Mouse (Mus musculus) embryonic facial prominence, embryonic 11.5 days (tissue): ENCODE data around the gene Gm20388. TPM values are rescaled to one million over a fixed set of nuclear protein-coding genes. Genes with fewer than 3 reads are reported as not detected.

ENCODE experiments used
- ATAC-seq: fragments of 200-750 bp; cut with Nextera tagmentation; replicated peaks from 2 replicates; pipeline ENCODE4 v1.8.0; 2017; ENCODE audit warnings: low read depth; ENCODE audit not compliant: insufficient number of reproducible peaks, low FRiP score, low TSS enrichment
- DNase-seq: peaks from one replicate; pipeline ENCODE4 v3.0.0-alpha.2; 2015; ENCODE audit warnings: low spot score
- H3K27ac ChIP-seq: fragments of 300-500 bp; sonication (generic); replicated peaks from 2 replicates; pipeline ENCODE4 v1.5.1; 2014; ENCODE audit warnings: mild to moderate bottlenecking, low read depth, low read length, control low read depth
- H3K27me3 ChIP-seq: fragments of 300-500 bp; sonication (generic); 2 replicates; pipeline ENCODE4 v1.6.1; 2014; ENCODE audit warnings: mild to moderate bottlenecking, low read length, moderate library complexity, mixed read lengths; ENCODE audit not compliant: control insufficient read depth, insufficient read depth
- H3K36me3 ChIP-seq: fragments of 300-500 bp; sonication (generic); replicated peaks from 2 replicates; pipeline ENCODE4 v1.6.1; 2014; ENCODE audit warnings: low read depth, mild to moderate bottlenecking, low read length, moderate library complexity, mixed read lengths; ENCODE audit not compliant: control insufficient read depth, insufficient read depth
- H3K4me1 ChIP-seq: fragments of 300-500 bp; sonication (generic); 2 replicates; pipeline ENCODE4 v1.6.1; 2014; ENCODE audit warnings: low read length, mixed read lengths; ENCODE audit not compliant: control insufficient read depth, insufficient read depth
- H3K4me2 ChIP-seq: fragments of 300-500 bp; sonication (generic); 2 replicates; pipeline ENCODE4 v1.6.1; 2014; ENCODE audit warnings: low read depth, mild to moderate bottlenecking, control low read depth, low read length, moderate library complexity
- H3K4me3 ChIP-seq: fragments of 300-500 bp; sonication (generic); 2 replicates; pipeline ENCODE4 v1.5.1; 2014; ENCODE audit warnings: low read depth, low read length, control low read depth
- H3K9ac ChIP-seq: fragments of 300-500 bp; sonication (generic); replicated peaks from 2 replicates; pipeline ENCODE4 v1.6.1; 2014; ENCODE audit warnings: mild to moderate bottlenecking, control low read depth, low read length
- H3K9me3 ChIP-seq: fragments of 300-500 bp; sonication (generic); replicated peaks from 2 replicates; pipeline ENCODE4 v1.6.1; 2016; ENCODE audit warnings: mild to moderate bottlenecking, low read length, inconsistent platforms, mixed read lengths; ENCODE audit not compliant: control insufficient read depth
- WGBS: fragments of 180-500 bp; shearing (Covaris S2); extraction: QIAGEN DNeasy Blood & Tissue Kit; methylation state at CpG from one replicate; pipeline ENCODE4 v1.1.7; 2014; 5-methylcytosine and 5-hydroxymethylcytosine counted together
- polyA plus RNA-seq: library from polyadenylated mRNA; unstranded; fragments of >200 nt; fragmentation: Nextera tagmentation; extraction: Ambion mirVana; gene quantifications from 2 replicates; pipeline ENCODE4 v1.2.1, GENCODE M21; 2014

Gm20388 gene
- polyA plus RNA-seq, 1 experiment from 2014 or later, result 3.1 TPM

GRCm38 (mm10) chr8:120763267-120763666 lies 852.6 kb downstream of the Gm20388 start:
- ATAC-seq (no peak), DNase-seq (no peak)
- no peaks in the 10 kb centered on the region for H3K36me3 ChIP-seq
- no peak overlapping the region for H3K4me2 ChIP-seq
- no peaks in the 10 kb centered on the region for H3K4me1 ChIP-seq
- 76% methylated on average over 5 of the region's 5 CpGs for WGBS
- H3K9me3 ChIP-seq, result no peaks in the 10 kb centered on the region
- no peak overlapping the region for H3K4me3 ChIP-seq
- no peak overlapping the region for H3K27ac ChIP-seq
- H3K27me3 ChIP-seq, result no peaks in the 10 kb centered on the region
- H3K9ac ChIP-seq, result no peak overlapping the region

GRCm38 (mm10) chr8:120764638-120765037 lies 854.0 kb downstream of the Gm20388 start:
- Histone ChIP-seq H3K27me3 (no peaks in the 10 kb centered on the region), H3K9me3 (no peaks in the 10 kb centered on the region), H3K4me1 (no peaks in the 10 kb centered on the region), H3K4me2 (no peak overlapping the region), H3K27ac (no peak overlapping the region), H3K4me3 (no peak overlapping the region), H3K9ac (no peak overlapping the region), H3K36me3 (no peaks in the 10 kb centered on the region)
- ATAC-seq, result 0 out of 2 replicates have a peak, but pooled peaks have one; percentile 48
- no peak for DNase-seq

- Histone ChIP-seq H3K27ac (no peak overlapping the region), H3K9me3 (no peaks in the 10 kb centered on the region), H3K4me2 (no peak overlapping the region), H3K9ac (no peak overlapping the region), H3K36me3 (no peaks in the 10 kb centered on the region), H3K4me3 (no peak overlapping the region), H3K4me1 (no peaks in the 10 kb centered on the region), H3K27me3 (no peaks in the 10 kb centered on the region)
- WGBS, result 37% methylated on average over 3 of the region's 3 CpGs
- DNase-seq (no peak), ATAC-seq (no peak)
Observed at GRCm38 (mm10) chr8:120766622-120767021, 856.0 kb downstream of the Gm20388 start.

- no peak for ATAC-seq
Observed at GRCm38 (mm10) chr8:120768454-120769218, 858.0 kb downstream of the Gm20388 start.

GRCm38 (mm10) chr8:120777184-120777583 lies 866.5 kb downstream of the Gm20388 start:
- WGBS, result 94% methylated on average over 10 of the region's 10 CpGs
- DNase-seq (no peak), ATAC-seq (no peak)
- no peaks in the 10 kb centered on the region for H3K36me3 ChIP-seq
- H3K9ac ChIP-seq, result no peak overlapping the region
- H3K27me3 ChIP-seq, result no peaks in the 10 kb centered on the region; the same call in 1 of the 2 replicates
- no peak overlapping the region for H3K4me2 ChIP-seq
- no peak overlapping the region for H3K4me3 ChIP-seq
- no peaks in the 10 kb centered on the region for H3K4me1 ChIP-seq
- no peak overlapping the region for H3K27ac ChIP-seq
- H3K9me3 ChIP-seq, result no peaks in the 10 kb centered on the region

More at GRCm38 (mm10) chr8:120768454-120769218, 858.0 kb downstream of the Gm20388 start:
- Histone ChIP-seq H3K4me1 (no peaks in the 10 kb centered on the region), H3K4me3 (no peak overlapping the region), H3K27me3 (no peaks in the 10 kb centered on the region), H3K9ac (no peak overlapping the region), H3K36me3 (no peaks in the 10 kb centered on the region), H3K4me2 (no peak overlapping the region), H3K9me3 (no peaks in the 10 kb centered on the region), H3K27ac (no peak overlapping the region)
- 77% methylated on average over 12 of the region's 12 CpGs for WGBS
- DNase-seq, result no peak

- no peak overlapping the region for H3K4me3 ChIP-seq
- H3K36me3 ChIP-seq, result no peaks in the 10 kb centered on the region
- H3K9me3 ChIP-seq, result no peaks in the 10 kb centered on the region
- no peak overlapping the region for H3K27ac ChIP-seq
- 49% methylated on average over 13 of the region's 13 CpGs for WGBS
- H3K4me1 ChIP-seq, result no peaks in the 10 kb centered on the region
- no peak overlapping the region for H3K9ac ChIP-seq
- no peaks in the 10 kb centered on the region; the same call in 1 of the 2 replicates for H3K27me3 ChIP-seq
- DNase-seq (no peak), ATAC-seq (no peak)
- no peak overlapping the region for H3K4me2 ChIP-seq
Observed at GRCm38 (mm10) chr8:120777732-120778131, 867.1 kb downstream of the Gm20388 start.

- Histone ChIP-seq H3K4me2 (no peak overlapping the region), H3K9ac (no peak overlapping the region), H3K4me1 (no peaks in the 10 kb centered on the region), H3K9me3 (no peaks in the 10 kb centered on the region), H3K27me3 (no peaks in the 10 kb centered on the region; the same call in 1 of the 2 replicates), H3K27ac (no peak overlapping the region), H3K4me3 (no peak overlapping the region), H3K36me3 (no peaks in the 10 kb centered on the region)
- ATAC-seq, result no peak
- WGBS, result 90% methylated on average over 7 of the region's 7 CpGs
- no peak for DNase-seq
Observed at GRCm38 (mm10) chr8:120779106-120779505, 868.5 kb downstream of the Gm20388 start.

GRCm38 (mm10) chr8:120783781-120784180 lies 873.1 kb downstream of the Gm20388 start:
- DNase-seq, result no peak
- Histone ChIP-seq H3K9me3 (no peaks in the 10 kb centered on the region), H3K9ac (no peak overlapping the region), H3K27me3 (no peaks in the 10 kb centered on the region; the same call in 1 of the 2 replicates), H3K4me2 (no peak overlapping the region), H3K36me3 (no peaks in the 10 kb centered on the region), H3K4me3 (no peak overlapping the region), H3K27ac (no peak overlapping the region), H3K4me1 (no peaks in the 10 kb centered on the region)
- no peak for ATAC-seq
- WGBS, result 80% methylated on average over 4 of the region's 4 CpGs
